Mouse (Mus musculus) midbrain, embryonic 15.5 days (tissue): ENCODE measurements around the gene Dph2. TPM values are rescaled to one million over a fixed set of nuclear protein-coding genes. Genes with fewer than 3 reads are reported as not detected.

Experiments used
- ATAC-seq: fragments of 200-750 bp; cut with Nextera tagmentation; replicated peaks from 2 replicates; pipeline ENCODE4 v1.8.0; 2017; ENCODE audit warnings: moderate TSS enrichment
- H3K27ac ChIP-seq: fragments of 300-500 bp; sonication (generic); 2 replicates; pipeline ENCODE4 v1.5.1; 2015; ENCODE audit warnings: mild to moderate bottlenecking, inconsistent platforms
- H3K27me3 ChIP-seq: fragments of 300-500 bp; sonication (generic); replicated peaks from 2 replicates; pipeline ENCODE4 v1.6.1; 2015; ENCODE audit warnings: inconsistent platforms
- H3K36me3 ChIP-seq: fragments of 300-500 bp; sonication (generic); replicated peaks from 2 replicates; pipeline ENCODE4 v1.6.1; 2015; ENCODE audit warnings: inconsistent platforms
- H3K4me1 ChIP-seq: fragments of 300-500 bp; sonication (generic); 2 replicates; pipeline ENCODE4 v1.6.1; 2015; ENCODE audit warnings: inconsistent platforms
- H3K4me2 ChIP-seq: fragments of 300-500 bp; sonication (generic); 2 replicates; pipeline ENCODE4 v1.6.1; 2015; ENCODE audit warnings: inconsistent platforms, mild to moderate bottlenecking, moderate library complexity
- H3K4me3 ChIP-seq: fragments of 300-500 bp; sonication (generic); 2 replicates; pipeline ENCODE4 v1.5.1; 2015; ENCODE audit warnings: mild to moderate bottlenecking, inconsistent platforms
- H3K9ac ChIP-seq: fragments of 300-500 bp; sonication (generic); 2 replicates; pipeline ENCODE4 v1.6.1; 2015; ENCODE audit warnings: mild to moderate bottlenecking, inconsistent platforms
- H3K9me3 ChIP-seq: fragments of 300-500 bp; sonication (generic); 2 replicates; pipeline ENCODE4 v1.6.1; 2016; ENCODE audit warnings: inconsistent platforms
- WGBS: fragments of 180-500 bp; shearing (Covaris S2); methylation state at CpG from one replicate; pipeline ENCODE4 v1.1.7; 2015; ENCODE audit warnings: mixed read lengths; 5-methylcytosine and 5-hydroxymethylcytosine counted together
- polyA plus RNA-seq: library from polyadenylated mRNA; unstranded; fragments of >200 nt; fragmentation: Nextera tagmentation; extraction: Ambion mirVana; gene quantifications from 2 replicates; pipeline ENCODE4 v1.2.1, GENCODE M21; 2015

Gene Dph2
- polyA plus RNA-seq, result 24.0 and 25.5 TPM in 2 replicates

- peak within 1 kb of the TSS; percentile 92 for H3K4me2 ChIP-seq
- WGBS, result under 1% methylated on average over 21 of the region's 21 CpGs
- peak; percentile 89 for ATAC-seq
- H3K9me3 ChIP-seq, result no peaks in the 10 kb centered on the region
- H3K9ac ChIP-seq, result peak within 1 kb of the TSS; percentile 41
- H3K27me3 ChIP-seq, result no peaks in the 10 kb centered on the region
- H3K27ac ChIP-seq, result no peak within 1 kb of the TSS
- peaks cover 29% of the 10 kb centered on the region; the same call in 1 of the 2 replicates for H3K36me3 ChIP-seq
- peaks cover 19% of the 10 kb centered on the region for H3K4me1 ChIP-seq
- H3K4me3 ChIP-seq, result peak within 1 kb of the TSS; percentile 74
Measured at GRCm38 (mm10) chr4:117891738-117892161, at the start of gene Dph2. TSS of gene Dph2 (minus strand) at chr4:117892032.

- no peaks in the 10 kb centered on the region for H3K36me3 ChIP-seq
- H3K9ac ChIP-seq, result no peak overlapping the region
- no peak overlapping the region for H3K4me2 ChIP-seq
- H3K9me3 ChIP-seq, result no peaks in the 10 kb centered on the region
- no peak overlapping the region for H3K27ac ChIP-seq
- WGBS, result 93% methylated on average over 5 of the region's 5 CpGs
- no peaks in the 10 kb centered on the region for H3K27me3 ChIP-seq
- no peak for ATAC-seq
- no peaks in the 10 kb centered on the region for H3K4me1 ChIP-seq
- H3K4me3 ChIP-seq, result no peak overlapping the region
Measured at GRCm38 (mm10) chr4:117936964-117937363, 45.1 kb upstream of the Dph2 start.

GRCm38 (mm10) chr4:117934081-117934480, 42.2 kb upstream of the Dph2 start:
- no peaks in the 10 kb centered on the region for H3K36me3 ChIP-seq

GRCm38 (mm10) chr4:117933248-117933647, 41.4 kb upstream of the Dph2 start:
- H3K9ac ChIP-seq, result no peak overlapping the region

More at GRCm38 (mm10) chr4:117934081-117934480, 42.2 kb upstream of the Dph2 start:
- Histone ChIP-seq H3K27me3 (peaks cover 15% of the 10 kb centered on the region), H3K4me3 (no peak overlapping the region), H3K27ac (no peak overlapping the region), H3K4me1 (peaks cover 7% of the 10 kb centered on the region), H3K9me3 (no peaks in the 10 kb centered on the region), H3K9ac (no peak overlapping the region), H3K4me2 (no peak overlapping the region)
- 90% methylated on average over 4 of the region's 4 CpGs for WGBS
- no peak for ATAC-seq

GRCm38 (mm10) chr4:117929391-117929881, 37.6 kb upstream of the Dph2 start, which contains the start of gene Artn:
TSS of gene Artn (minus strand) at chr4:117929763.
- no peak for ATAC-seq
- WGBS, result under 1% methylated on average over 33 of the region's 33 CpGs

More at GRCm38 (mm10) chr4:117933248-117933647, 41.4 kb upstream of the Dph2 start:
- Histone ChIP-seq H3K4me1 (peaks cover 16% of the 10 kb centered on the region), H3K9me3 (no peaks in the 10 kb centered on the region), H3K4me2 (no peak overlapping the region), H3K27ac (no peak overlapping the region), H3K36me3 (no peaks in the 10 kb centered on the region), H3K4me3 (no peak overlapping the region), H3K27me3 (peaks cover 23% of the 10 kb centered on the region)
- no peak for ATAC-seq
- 84% methylated on average over 5 of the region's 5 CpGs for WGBS

GRCm38 (mm10) chr4:117928699-117929241, 36.9 kb upstream of the Dph2 start:
- Histone ChIP-seq H3K36me3 (no peaks in the 10 kb centered on the region), H3K9ac (no peak overlapping the region), H3K27ac (no peak overlapping the region), H3K4me1 (peaks cover 32% of the 10 kb centered on the region), H3K4me3 (peak overlapping the region; percentile 23; the same call in 1 of the 2 replicates), H3K9me3 (no peaks in the 10 kb centered on the region), H3K4me2 (peak overlapping the region; percentile 48), H3K27me3 (peaks cover 49% of the 10 kb centered on the region)
- ATAC-seq, result peak; percentile 10; the same call in 1 of the 2 replicates
- 2% methylated on average over 13 of the region's 13 CpGs for WGBS

More at GRCm38 (mm10) chr4:117929391-117929881, 37.6 kb upstream of the Dph2 start, which contains the start of gene Artn:
- Histone ChIP-seq H3K4me3 (peak within 1 kb of the TSS; percentile 23), H3K9ac (peak within 1 kb of the TSS; percentile 20; the same call in 1 of the 2 replicates), H3K36me3 (no peaks in the 10 kb centered on the region), H3K27me3 (peaks cover 47% of the 10 kb centered on the region), H3K27ac (no peak within 1 kb of the TSS), H3K4me2 (peak within 1 kb of the TSS; percentile 48), H3K9me3 (no peaks in the 10 kb centered on the region), H3K4me1 (peaks cover 32% of the 10 kb centered on the region)

- 0 out of 2 replicates have a peak, but pooled peaks have one; percentile 19 for ATAC-seq
- H3K27me3 ChIP-seq, result peaks cover 49% of the 10 kb centered on the region
- peaks cover 32% of the 10 kb centered on the region for H3K4me1 ChIP-seq
Measured at GRCm38 (mm10) chr4:117928234-117928633, 36.4 kb upstream of the Dph2 start.

GRCm38 (mm10) chr4:117926545-117927482, 35.0 kb upstream of the Dph2 start:
- Histone ChIP-seq H3K36me3 (no peaks in the 10 kb centered on the region), H3K27ac (no peak overlapping the region; the same call in 1 of the 2 replicates), H3K27me3 (peaks cover 49% of the 10 kb centered on the region), H3K9me3 (no peaks in the 10 kb centered on the region), H3K4me1 (peaks cover 32% of the 10 kb centered on the region), H3K4me2 (peak overlapping the region; percentile 91), H3K4me3 (peak overlapping the region; percentile 41), H3K9ac (peak overlapping the region; percentile 54)
- WGBS, result 1% methylated on average over 71 of the region's 71 CpGs
- peak; percentile 80 for ATAC-seq

More at GRCm38 (mm10) chr4:117928234-117928633, 36.4 kb upstream of the Dph2 start:
- Histone ChIP-seq H3K4me2 (no peak overlapping the region), H3K4me3 (no peak overlapping the region; the same call in 1 of the 2 replicates), H3K9me3 (no peaks in the 10 kb centered on the region), H3K9ac (no peak overlapping the region), H3K27ac (no peak overlapping the region), H3K36me3 (no peaks in the 10 kb centered on the region)
- 7% methylated on average over 6 of the region's 6 CpGs for WGBS

- Histone ChIP-seq H3K9me3 (no peaks in the 10 kb centered on the region), H3K4me2 (no peak overlapping the region), H3K4me1 (peaks cover 32% of the 10 kb centered on the region), H3K4me3 (no peak overlapping the region), H3K36me3 (no peaks in the 10 kb centered on the region), H3K27ac (no peak overlapping the region), H3K27me3 (peaks cover 43% of the 10 kb centered on the region), H3K9ac (no peak overlapping the region)
- 58% methylated on average over 5 of the region's 6 CpGs for WGBS
- ATAC-seq, result no peak
Measured at GRCm38 (mm10) chr4:117924916-117925315, 33.1 kb upstream of the Dph2 start.

- no peak overlapping the region for H3K4me2 ChIP-seq
- ATAC-seq, result no peak
- no peak overlapping the region for H3K27ac ChIP-seq
- no peaks in the 10 kb centered on the region for H3K9me3 ChIP-seq
- H3K4me1 ChIP-seq, result peaks cover 18% of the 10 kb centered on the region
- H3K9ac ChIP-seq, result no peak overlapping the region
- WGBS, result 58% methylated on average over 2 of the region's 2 CpGs
- no peak overlapping the region for H3K4me3 ChIP-seq
- no peaks in the 10 kb centered on the region for H3K36me3 ChIP-seq
- H3K27me3 ChIP-seq, result peaks cover 29% of the 10 kb centered on the region
Measured at GRCm38 (mm10) chr4:117923450-117923849, 31.6 kb upstream of the Dph2 start.

- no peaks in the 10 kb centered on the region for H3K36me3 ChIP-seq
- peaks cover 14% of the 10 kb centered on the region for H3K27me3 ChIP-seq
- H3K4me3 ChIP-seq, result no peak overlapping the region
- peaks cover 1% of the 10 kb centered on the region; the same call in 1 of the 2 replicates for H3K4me1 ChIP-seq
- no peaks in the 10 kb centered on the region for H3K9me3 ChIP-seq
- no peak overlapping the region for H3K9ac ChIP-seq
- H3K27ac ChIP-seq, result no peak overlapping the region
- no peak for ATAC-seq
- no peak overlapping the region for H3K4me2 ChIP-seq
- WGBS, result 88% methylated on average over 2 of the region's 2 CpGs
Measured at GRCm38 (mm10) chr4:117921358-117921757, 29.5 kb upstream of the Dph2 start.

- no peaks in the 10 kb centered on the region; the same call in 1 of the 2 replicates for H3K27me3 ChIP-seq
- no peaks in the 10 kb centered on the region for H3K9me3 ChIP-seq
Measured at GRCm38 (mm10) chr4:117918762-117919161, 26.9 kb upstream of the Dph2 start.

More at GRCm38 (mm10) chr4:117918762-117919161, 26.9 kb upstream of the Dph2 start:
- Histone ChIP-seq H3K4me1 (peaks cover 12% of the 10 kb centered on the region), H3K4me2 (no peak overlapping the region), H3K9ac (no peak overlapping the region), H3K27ac (no peak overlapping the region), H3K36me3 (no peaks in the 10 kb centered on the region), H3K4me3 (no peak overlapping the region)
- 90% methylated on average over 5 of the region's 5 CpGs for WGBS
- ATAC-seq, result no peak
